Mouse (Mus musculus): ENCODE results near the gene Tmem161a. TPM values are rescaled to one million over a fixed set of nuclear protein-coding genes. Genes with fewer than 3 reads are reported as not detected.

The Tmem161a gene
- 43.9 and 47.9 TPM in 2 replicates for polyA plus RNA-seq (2016; fragmentation: Nextera tagmentation; extraction: Ambion mirVana)

GRCm38 (mm10) chr8:70172043-70172681 is at the start of gene Tmem161a:
Tmem161a (plus strand) TSS chr8:70172356.
- peaks cover 4% of the 10 kb centered on the region for H3K27me3 ChIP-seq
- peak; percentile 97 for ATAC-seq (ENCODE audit: low FRiP score)
- peak within 1 kb of the TSS; percentile 7; the same call in 1 of the 2 replicates for H3K27ac ChIP-seq
- peaks cover 18% of the 10 kb centered on the region for H3K4me1 ChIP-seq
- H3K36me3 ChIP-seq, result peaks cover 8% of the 10 kb centered on the region; the same call in 1 of the 2 replicates
- peak within 1 kb of the TSS; percentile 60 for H3K4me2 ChIP-seq (replicated peaks)
- peak within 1 kb of the TSS; percentile 58 for H3K9ac ChIP-seq
- 2% methylated on average over 27 of the region's 27 CpGs for WGBS
- H3K9me3 ChIP-seq (replicated peaks), result no peaks in the 10 kb centered on the region
- H3K4me3 ChIP-seq, result peak within 1 kb of the TSS; percentile 52

DNA sequence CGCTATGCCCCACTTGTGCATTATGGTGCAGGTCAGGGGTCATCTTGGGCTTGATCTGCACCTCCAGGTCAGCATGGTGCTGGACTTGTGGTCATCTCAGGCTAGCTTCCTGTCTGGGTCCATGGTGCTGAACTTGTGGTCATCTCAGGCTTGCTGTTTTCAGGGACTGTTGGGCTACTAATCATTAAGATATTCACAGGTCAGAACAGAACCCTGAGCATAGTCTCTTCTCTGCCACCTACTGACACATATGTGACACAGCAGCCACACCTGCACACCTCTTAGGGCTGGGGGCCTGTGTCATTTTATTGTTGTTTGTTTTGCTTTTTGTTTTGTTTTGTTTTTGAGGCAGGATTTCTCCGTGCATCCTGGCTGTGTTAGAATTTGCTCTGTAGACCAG is 49.3 kb upstream of the Tmem161a start:
- Histone ChIP-seq H3K4me2 (replicated peaks) (no peak overlapping the region), H3K9ac (no peak overlapping the region), H3K36me3 (no peaks in the 10 kb centered on the region), H3K27me3 (peaks cover 24% of the 10 kb centered on the region), H3K27ac (no peak overlapping the region), H3K4me1 (peaks cover 13% of the 10 kb centered on the region), H3K4me3 (no peak overlapping the region), H3K9me3 (replicated peaks) (no peaks in the 10 kb centered on the region)
- 49% methylated on average over 2 of the region's 2 CpGs for WGBS
- ATAC-seq (ENCODE audit: low FRiP score), result no peak

DNA sequence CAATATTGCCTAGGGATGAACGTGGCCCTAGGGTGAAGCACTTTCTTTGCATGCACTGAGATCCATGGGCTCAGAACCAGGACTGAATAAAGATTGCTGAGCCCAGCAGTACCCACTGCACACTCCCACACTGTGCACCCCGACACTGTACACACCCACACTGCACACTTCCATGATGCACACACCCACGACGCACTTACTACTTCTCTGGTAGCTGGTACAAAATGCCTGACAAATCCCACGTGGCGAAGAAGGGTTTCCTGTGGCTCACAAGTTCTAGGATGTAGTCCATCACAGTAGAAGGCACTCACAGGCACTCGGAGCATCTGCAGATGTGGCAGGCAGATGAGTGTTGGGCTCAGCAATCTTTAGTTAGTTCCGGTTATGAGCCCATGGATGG is 47.2 kb upstream of the Tmem161a start:
- Histone ChIP-seq H3K4me1 (peaks cover 6% of the 10 kb centered on the region), H3K36me3 (no peaks in the 10 kb centered on the region), H3K27ac (no peak overlapping the region), H3K4me3 (no peak overlapping the region), H3K9me3 (replicated peaks) (no peaks in the 10 kb centered on the region), H3K9ac (no peak overlapping the region), H3K4me2 (replicated peaks) (no peak overlapping the region), H3K27me3 (peaks cover 13% of the 10 kb centered on the region)
- WGBS, result 65% methylated on average over 8 of the region's 8 CpGs
- ATAC-seq (ENCODE audit: low FRiP score), result no peak

- no peak overlapping the region for H3K4me3 ChIP-seq
- H3K9me3 ChIP-seq (replicated peaks), result no peaks in the 10 kb centered on the region
- no peak overlapping the region for H3K9ac ChIP-seq
- peaks cover 12% of the 10 kb centered on the region for H3K36me3 ChIP-seq
- peaks cover 11% of the 10 kb centered on the region for H3K4me1 ChIP-seq
- no peak for ATAC-seq (ENCODE audit: low FRiP score)
- no peak overlapping the region for H3K27ac ChIP-seq
- peaks cover 10% of the 10 kb centered on the region for H3K27me3 ChIP-seq
- WGBS, result 77% methylated on average over 3 of the region's 3 CpGs
- no peak overlapping the region for H3K4me2 ChIP-seq (replicated peaks)
These were observed 43.7 kb upstream of the Tmem161a start for GRCm38 (mm10) chr8:70128435-70128834.

DNA sequence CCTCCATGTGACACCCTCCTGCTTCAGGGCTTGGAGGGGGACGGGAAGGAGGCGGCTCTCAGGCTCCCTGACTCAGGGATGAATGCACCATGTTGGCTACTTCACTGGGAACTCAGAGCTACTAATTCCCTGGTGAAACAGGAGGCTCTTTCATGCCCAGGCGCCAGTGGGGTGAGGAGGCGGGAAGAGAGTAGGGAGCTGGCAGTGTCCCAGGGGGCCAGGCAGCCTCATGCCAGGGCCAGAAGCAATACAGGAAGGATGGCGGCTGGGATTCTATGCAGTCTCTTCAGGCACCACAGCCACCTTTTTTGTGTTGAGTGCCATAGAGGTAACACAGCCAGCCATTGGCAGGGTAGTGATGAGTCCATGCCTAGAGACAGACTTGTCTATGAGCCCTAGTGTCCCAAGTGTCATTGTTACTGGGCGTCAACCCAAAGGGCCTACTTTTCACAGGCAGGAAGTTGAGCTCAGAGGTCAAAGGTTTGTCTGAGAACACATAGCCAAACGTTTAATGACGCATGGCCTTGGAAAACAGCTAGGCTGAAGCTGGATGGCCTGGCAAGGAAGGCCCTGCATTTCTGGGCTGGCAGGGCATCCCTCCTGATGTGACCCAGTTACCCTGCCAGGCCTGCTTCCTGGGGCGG is 42.7 kb upstream of the Tmem161a start:
- Histone ChIP-seq H3K4me2 (replicated peaks) (no peak overlapping the region), H3K4me3 (no peak overlapping the region), H3K27ac (no peak overlapping the region), H3K9ac (no peak overlapping the region), H3K27me3 (peaks cover 3% of the 10 kb centered on the region), H3K4me1 (peaks cover 11% of the 10 kb centered on the region), H3K36me3 (peaks cover 22% of the 10 kb centered on the region), H3K9me3 (replicated peaks) (no peaks in the 10 kb centered on the region)
- ATAC-seq (ENCODE audit: low FRiP score), result 0 out of 2 replicates have a peak, but pooled peaks have one; percentile 24
- 71% methylated on average over 9 of the region's 9 CpGs for WGBS

- no peaks in the 10 kb centered on the region; the same call in 1 of the 2 replicates for H3K27me3 ChIP-seq
- H3K36me3 ChIP-seq, result peaks cover 28% of the 10 kb centered on the region
- no peak for ATAC-seq (ENCODE audit: low FRiP score)
- no peak overlapping the region for H3K4me3 ChIP-seq
- H3K4me2 ChIP-seq (replicated peaks), result no peak overlapping the region
- peaks cover 11% of the 10 kb centered on the region for H3K4me1 ChIP-seq
- WGBS, result 78% methylated on average over 3 of the region's 3 CpGs
- H3K9me3 ChIP-seq (replicated peaks), result no peaks in the 10 kb centered on the region
- no peak overlapping the region for H3K9ac ChIP-seq
- no peak overlapping the region for H3K27ac ChIP-seq
These were observed 42.1 kb upstream of the Tmem161a start for GRCm38 (mm10) chr8:70130066-70130465.

DNA sequence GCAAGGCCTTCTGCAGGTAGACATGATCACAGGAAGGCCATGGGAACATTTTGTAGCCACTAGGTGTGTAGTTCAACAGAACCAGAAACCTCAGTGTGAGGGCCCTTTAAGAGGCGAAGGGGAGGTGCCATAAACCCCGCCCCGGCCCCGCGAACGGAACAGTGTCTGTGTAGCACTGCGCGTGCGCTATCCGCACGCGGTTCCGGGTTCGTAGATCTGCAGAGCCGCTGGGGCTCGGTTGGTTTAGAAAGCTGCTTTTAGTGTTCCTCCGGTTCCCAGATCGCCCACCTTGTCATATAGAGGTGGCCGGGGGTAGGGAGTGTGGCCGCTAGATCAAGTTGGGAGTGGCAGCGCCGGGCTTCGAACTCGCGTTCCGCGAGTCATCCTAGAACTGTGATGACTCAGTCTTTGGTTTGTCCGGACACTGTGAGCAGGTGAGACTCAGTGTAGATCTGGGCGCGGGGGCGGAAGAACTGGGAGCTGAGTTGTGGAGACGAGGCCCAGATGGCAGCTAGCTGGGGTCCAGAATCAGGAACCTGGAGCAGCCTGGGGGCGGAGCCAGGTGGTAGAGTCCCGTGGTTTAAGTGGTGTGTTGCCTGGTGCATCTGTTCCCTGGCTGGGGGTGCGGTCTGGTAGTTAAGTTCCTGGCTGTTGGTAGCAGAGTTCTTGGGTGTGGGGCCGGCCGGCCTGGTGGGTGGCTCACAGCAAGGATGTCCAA is 40.8 kb upstream of the Tmem161a start, which contains the start of gene Nr2c2ap:
TSS of gene Nr2c2ap (plus strand) at position 168 of the 718 bp plus-strand sequence.
- peaks cover 41% of the 10 kb centered on the region for H3K36me3 ChIP-seq
- peaks cover 11% of the 10 kb centered on the region for H3K4me1 ChIP-seq
- peak within 1 kb of the TSS; percentile 65 for H3K4me3 ChIP-seq
- H3K4me2 ChIP-seq (replicated peaks), result peak within 1 kb of the TSS; percentile 66
- no peak within 1 kb of the TSS for H3K27ac ChIP-seq
- no peaks in the 10 kb centered on the region for H3K9me3 ChIP-seq (replicated peaks)
- no peaks in the 10 kb centered on the region for H3K27me3 ChIP-seq
- peak within 1 kb of the TSS; percentile 59 for H3K9ac ChIP-seq
- 2% methylated on average over 37 of the region's 37 CpGs for WGBS
- ATAC-seq (ENCODE audit: low FRiP score), result peak; percentile 87

DNA sequence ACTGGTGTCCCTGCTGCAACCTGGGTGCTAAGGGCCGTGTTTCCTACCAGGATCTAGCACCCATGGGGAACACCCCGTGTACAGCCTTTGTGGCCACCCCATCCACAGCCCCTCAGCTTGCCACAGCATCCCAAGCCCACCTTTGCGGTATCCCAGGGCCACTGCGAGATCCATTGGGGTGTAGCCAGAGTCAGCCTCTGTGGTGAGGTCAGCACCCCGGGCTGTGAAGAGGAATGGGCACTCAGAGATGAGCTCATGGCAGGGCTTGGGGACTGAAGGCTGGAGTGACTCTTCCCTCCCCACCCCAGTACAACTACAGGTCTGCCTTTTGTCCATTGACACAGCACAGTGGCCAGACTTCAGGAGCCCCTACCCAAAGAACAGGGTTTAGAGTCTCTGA is 38.1 kb upstream of the Tmem161a start:
- no peak overlapping the region for H3K4me3 ChIP-seq
- WGBS, result 94% methylated on average over 5 of the region's 5 CpGs
- H3K9me3 ChIP-seq (replicated peaks), result no peaks in the 10 kb centered on the region
- H3K27ac ChIP-seq, result no peak overlapping the region
- no peak overlapping the region for H3K4me2 ChIP-seq (replicated peaks)
- ATAC-seq (ENCODE audit: low FRiP score), result no peak
- no peaks in the 10 kb centered on the region for H3K27me3 ChIP-seq
- H3K9ac ChIP-seq, result no peak overlapping the region
- H3K36me3 ChIP-seq, result peaks cover 46% of the 10 kb centered on the region
- peaks cover 20% of the 10 kb centered on the region for H3K4me1 ChIP-seq

- ATAC-seq (ENCODE audit: low FRiP score), result no peak
- no peak overlapping the region for H3K4me3 ChIP-seq
- no peaks in the 10 kb centered on the region for H3K27me3 ChIP-seq
- 96% methylated on average over 9 of the region's 9 CpGs for WGBS
- H3K9me3 ChIP-seq (replicated peaks), result no peaks in the 10 kb centered on the region
- no peak overlapping the region for H3K9ac ChIP-seq
- peaks cover 46% of the 10 kb centered on the region for H3K36me3 ChIP-seq
- H3K27ac ChIP-seq, result no peak overlapping the region
- H3K4me2 ChIP-seq (replicated peaks), result no peak overlapping the region
- H3K4me1 ChIP-seq, result peaks cover 20% of the 10 kb centered on the region
These were observed 37.2 kb upstream of the Tmem161a start for GRCm38 (mm10) chr8:70134931-70135330.

GRCm38 (mm10) chr8:70136591-70136990 is 35.6 kb upstream of the Tmem161a start:
- no peaks in the 10 kb centered on the region for H3K27me3 ChIP-seq
- ATAC-seq (ENCODE audit: low FRiP score), result no peak
- peaks cover 27% of the 10 kb centered on the region for H3K4me1 ChIP-seq
- peaks cover 46% of the 10 kb centered on the region for H3K36me3 ChIP-seq
- no peaks in the 10 kb centered on the region for H3K9me3 ChIP-seq (replicated peaks)
- WGBS, result 91% methylated on average over 4 of the region's 4 CpGs
- no peak overlapping the region for H3K4me3 ChIP-seq
- H3K4me2 ChIP-seq (replicated peaks), result no peak overlapping the region
- no peak overlapping the region for H3K9ac ChIP-seq
- H3K27ac ChIP-seq, result no peak overlapping the region

DNA sequence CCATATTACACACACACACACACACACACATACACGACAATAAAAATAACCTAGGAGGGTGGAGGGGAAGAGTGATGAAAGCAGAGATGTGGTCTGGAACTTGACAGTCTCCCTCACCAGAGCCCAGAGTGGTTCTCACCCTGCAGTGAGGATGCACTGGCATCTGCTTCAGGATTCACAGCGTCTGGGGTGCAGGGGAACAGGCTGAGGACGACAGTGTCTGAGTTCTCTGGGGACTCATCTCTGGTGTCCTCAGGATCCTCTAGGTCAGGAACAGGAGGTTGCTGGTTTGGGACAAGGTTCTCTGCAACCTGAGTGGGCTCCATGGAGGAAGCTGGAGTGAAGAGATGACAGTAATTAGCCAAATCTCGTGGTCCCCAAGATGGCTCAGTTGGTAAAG is 34.3 kb upstream of the Tmem161a start:
- H3K4me3 ChIP-seq, result peak overlapping the region; percentile 73
- H3K36me3 ChIP-seq, result peaks cover 50% of the 10 kb centered on the region
- 79% methylated on average over 4 of the region's 4 CpGs for WGBS
- no peaks in the 10 kb centered on the region for H3K27me3 ChIP-seq
- H3K27ac ChIP-seq, result no peak overlapping the region
- peak overlapping the region; percentile 41 for H3K9ac ChIP-seq
- peaks cover 21% of the 10 kb centered on the region for H3K4me1 ChIP-seq
- ATAC-seq (ENCODE audit: low FRiP score), result no peak
- no peaks in the 10 kb centered on the region for H3K9me3 ChIP-seq (replicated peaks)
- H3K4me2 ChIP-seq (replicated peaks), result peak overlapping the region; percentile 83

All from hindbrain, embryonic 12.5 days (tissue).